Mouse (Mus musculus) embryonic facial prominence, embryonic 12.5 days (tissue): ENCODE measurements around the gene Olfr430. TPM values are rescaled to one million over a fixed set of nuclear protein-coding genes. Genes with fewer than 3 reads are reported as not detected.
"Not testable (repeated sequence)": the region's sequence is repeated elsewhere in the genome, so short reads cannot be mapped to it uniquely, and the experiment has no call there.

Source experiments
- ATAC-seq: fragments of 200-750 bp; cut with Nextera tagmentation; 2 replicates; pipeline ENCODE4 v1.8.0; 2017; ENCODE audit not compliant: insufficient number of reproducible peaks, insufficient read depth, low FRiP score, low TSS enrichment
- H3K27ac ChIP-seq: fragments of 300-500 bp; sonication (generic); 2 replicates; pipeline ENCODE4 v1.5.1; 2016; ENCODE audit warnings: mild to moderate bottlenecking
- H3K27me3 ChIP-seq: fragments of 300-500 bp; sonication (generic); 2 replicates; pipeline ENCODE4 v1.6.1; 2016; ENCODE audit warnings: mild to moderate bottlenecking, moderate library complexity
- H3K36me3 ChIP-seq: fragments of 300-500 bp; sonication (generic); 2 replicates; pipeline ENCODE4 v1.6.1; 2016; ENCODE audit warnings: mild to moderate bottlenecking
- H3K4me1 ChIP-seq: fragments of 300-500 bp; sonication (generic); 2 replicates; pipeline ENCODE4 v1.6.1; 2016
- H3K4me2 ChIP-seq: fragments of 300-500 bp; sonication (generic); replicated peaks from 2 replicates; pipeline ENCODE4 v1.6.1; 2016; ENCODE audit warnings: mild to moderate bottlenecking, moderate library complexity
- H3K4me3 ChIP-seq: fragments of 300-500 bp; sonication (generic); 2 replicates; pipeline ENCODE4 v1.5.1; 2016; ENCODE audit warnings: mild to moderate bottlenecking
- H3K9ac ChIP-seq: fragments of 300-500 bp; sonication (generic); 2 replicates; pipeline ENCODE4 v1.6.1; 2016; ENCODE audit warnings: mild to moderate bottlenecking, moderate library complexity
- H3K9me3 ChIP-seq: fragments of 300-500 bp; sonication (generic); 2 replicates; pipeline ENCODE4 v1.6.1; 2016; ENCODE audit warnings: mild to moderate bottlenecking, moderate library complexity
- WGBS: fragments of 180-500 bp; shearing (Covaris S2); methylation state at CpG from one replicate; pipeline ENCODE4 v1.1.7; 2016; 5-methylcytosine and 5-hydroxymethylcytosine counted together
- polyA plus RNA-seq: library from polyadenylated mRNA; unstranded; fragments of >200 nt; fragmentation: Nextera tagmentation; extraction: Ambion mirVana; gene quantifications from 2 replicates; pipeline ENCODE4 v1.2.1, GENCODE M21; 2016

Gene Olfr430
- 0.09 TPM in 1 of 2 replicates, not detected in the other for polyA plus RNA-seq

- Histone ChIP-seq H3K27ac (no peak within 1 kb of the TSS), H3K27me3 (no peaks in the 10 kb centered on the region), H3K4me3 (no peak within 1 kb of the TSS), H3K4me1 (no peaks in the 10 kb centered on the region), H3K36me3 (no peaks in the 10 kb centered on the region), H3K9me3 (no peaks in the 10 kb centered on the region), H3K4me2 (no peak within 1 kb of the TSS), H3K9ac (no peak within 1 kb of the TSS)
- no peak for ATAC-seq
- WGBS = 82% methylated on average over 3 of the region's 3 CpGs
These were observed at the start of gene Olfr430 for GRCm38 (mm10) chr1:174066305-174066704. Gene Olfr430 (plus strand): TSS chr1:174066605.

DNA sequence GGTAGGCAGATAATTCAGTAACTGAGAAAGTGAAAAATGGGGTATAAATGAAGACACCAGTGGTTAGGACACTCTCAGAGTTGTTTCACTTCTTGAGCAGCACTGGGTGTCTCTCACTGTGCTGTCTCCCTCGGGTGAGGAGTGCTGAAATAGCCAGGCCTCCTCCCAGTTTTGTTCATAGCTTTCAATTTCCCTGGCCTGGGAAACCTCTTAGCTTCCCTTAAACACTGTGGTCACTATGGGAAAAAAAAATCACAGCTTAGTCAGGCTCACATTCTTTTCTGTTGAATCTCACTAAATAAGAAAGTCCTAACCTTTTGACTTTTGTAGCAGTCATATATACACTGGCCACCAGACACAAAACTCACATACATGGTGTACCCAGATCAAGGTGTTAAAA is 34.7 kb upstream of the Olfr430 start, which contains the start of gene Ifi205:
Gene Ifi205, minus strand, starts transcription at position 113 of the 400 bp plus-strand sequence.
- Histone ChIP-seq H3K27ac (no peak within 1 kb of the TSS), H3K4me3 (no peak within 1 kb of the TSS), H3K9me3 (no peaks in the 10 kb centered on the region), H3K36me3 (no peaks in the 10 kb centered on the region), H3K27me3 (no peaks in the 10 kb centered on the region), H3K4me2 (no peak within 1 kb of the TSS), H3K4me1 (no peaks in the 10 kb centered on the region), H3K9ac (no peak within 1 kb of the TSS)
- whole genome bisulfite sequencing = 30% methylated on average over 1 of the region's 1 CpGs
- ATAC-seq = no peak

DNA sequence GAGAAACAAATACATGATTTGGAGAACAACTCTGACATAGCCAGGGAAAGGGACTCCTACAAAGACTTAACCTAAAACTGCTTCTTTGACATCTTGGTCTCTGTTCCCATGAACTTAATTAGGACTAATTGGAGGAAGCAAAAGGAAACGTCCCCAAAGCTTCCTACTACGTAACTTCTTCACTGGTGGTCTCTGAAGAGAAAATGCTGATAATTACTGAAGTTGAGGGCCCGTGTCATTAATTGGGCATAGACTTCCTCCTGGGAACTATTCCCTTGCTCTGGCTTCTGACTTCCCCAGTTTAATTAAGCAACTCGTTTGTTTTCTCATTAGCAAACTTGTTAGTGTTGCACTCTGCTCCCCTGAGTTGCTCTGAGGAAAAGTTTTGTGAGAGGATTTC is 30.6 kb upstream of the Olfr430 start:
- WGBS = 41% methylated on average over 4 of the region's 4 CpGs
- Histone ChIP-seq H3K4me2 (no peak overlapping the region), H3K4me3 (no peak overlapping the region), H3K36me3 (no peaks in the 10 kb centered on the region), H3K9me3 (no peaks in the 10 kb centered on the region), H3K27me3 (no peaks in the 10 kb centered on the region), H3K9ac (no peak overlapping the region), H3K4me1 (no peaks in the 10 kb centered on the region), H3K27ac (no peak overlapping the region)
- ATAC-seq = no peak

DNA sequence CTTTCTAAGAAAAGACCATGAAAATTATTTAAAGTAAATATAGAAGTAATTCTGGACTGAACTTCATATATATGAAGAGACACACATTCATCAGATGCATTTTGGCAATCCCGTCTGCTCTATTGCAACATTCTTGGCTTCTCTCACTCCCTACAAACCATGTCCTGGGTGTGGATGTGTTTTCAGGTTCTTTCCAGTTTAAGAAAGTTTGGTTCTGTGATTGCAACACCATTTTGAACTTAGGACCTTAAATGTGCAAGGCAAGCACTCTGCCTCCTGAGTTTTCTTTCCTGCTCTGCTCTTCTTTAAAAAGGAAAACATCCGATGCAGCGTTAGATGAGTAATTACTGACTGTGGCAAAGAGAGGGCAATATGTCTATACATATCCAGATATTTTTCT is 27.9 kb upstream of the Olfr430 start:
- Histone ChIP-seq H3K27ac (no peak overlapping the region), H3K9me3 (no peaks in the 10 kb centered on the region), H3K36me3 (no peaks in the 10 kb centered on the region), H3K4me3 (no peak overlapping the region), H3K4me2 (no peak overlapping the region), H3K9ac (no peak overlapping the region), H3K27me3 (no peaks in the 10 kb centered on the region), H3K4me1 (no peaks in the 10 kb centered on the region)
- WGBS = 85% methylated on average over 3 of the region's 3 CpGs
- ATAC-seq = no peak

DNA sequence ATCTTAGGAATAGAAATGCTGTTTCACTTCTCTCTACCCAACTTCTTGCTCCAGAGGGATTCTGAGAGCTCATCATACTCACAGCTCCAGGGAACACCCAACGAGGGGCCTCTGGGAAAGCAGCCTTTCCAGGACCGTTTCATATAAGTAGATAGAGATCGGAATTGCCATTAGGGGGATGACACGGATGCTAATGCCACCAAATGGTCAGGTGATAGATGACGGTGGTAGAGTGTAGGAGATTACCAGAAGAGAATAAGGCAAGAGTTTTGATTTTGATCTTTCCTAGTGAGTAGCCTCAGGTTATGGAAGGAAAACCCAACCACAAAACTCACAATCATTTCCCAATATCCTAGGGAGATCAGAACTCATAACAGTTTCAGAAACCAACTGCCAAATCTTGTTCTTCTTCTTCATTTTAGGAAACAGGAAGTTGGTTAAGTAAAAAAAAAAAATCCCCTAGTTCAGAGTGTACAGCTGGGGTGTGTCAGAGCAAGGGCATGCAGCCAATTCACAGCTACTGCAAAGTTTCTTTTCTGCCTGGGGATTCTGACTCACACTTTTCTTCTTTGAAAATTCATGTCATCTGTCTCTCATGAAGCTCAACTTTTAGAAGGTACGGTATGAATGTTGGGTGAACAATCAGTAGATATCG is 25.8 kb upstream of the Olfr430 start, which contains the start of gene Olfr433:
Gene Olfr433, plus strand, starts transcription at position 183 of the 655 bp plus-strand sequence.
- no peak within 1 kb of the TSS for H3K9ac ChIP-seq
- no peaks in the 10 kb centered on the region for H3K27me3 ChIP-seq
- no peak within 1 kb of the TSS for H3K4me3 ChIP-seq
- H3K27ac ChIP-seq = no peak within 1 kb of the TSS
- no peaks in the 10 kb centered on the region for H3K9me3 ChIP-seq
- no peaks in the 10 kb centered on the region for H3K36me3 ChIP-seq
- H3K4me2 ChIP-seq = no peak within 1 kb of the TSS
- ATAC-seq = no peak
- H3K4me1 ChIP-seq = no peaks in the 10 kb centered on the region
- WGBS = 83% methylated on average over 7 of the region's 7 CpGs

GRCm38 (mm10) chr1:174042091-174042884 is 24.1 kb upstream of the Olfr430 start:
- not testable (repeated sequence) for H3K27ac ChIP-seq, H3K27me3 ChIP-seq, ATAC-seq, H3K9ac ChIP-seq, H3K9me3 ChIP-seq, H3K4me2 ChIP-seq, H3K36me3 ChIP-seq, H3K4me3 ChIP-seq, H3K4me1 ChIP-seq
- 88% methylated on average over 12 of the region's 12 CpGs for WGBS

DNA sequence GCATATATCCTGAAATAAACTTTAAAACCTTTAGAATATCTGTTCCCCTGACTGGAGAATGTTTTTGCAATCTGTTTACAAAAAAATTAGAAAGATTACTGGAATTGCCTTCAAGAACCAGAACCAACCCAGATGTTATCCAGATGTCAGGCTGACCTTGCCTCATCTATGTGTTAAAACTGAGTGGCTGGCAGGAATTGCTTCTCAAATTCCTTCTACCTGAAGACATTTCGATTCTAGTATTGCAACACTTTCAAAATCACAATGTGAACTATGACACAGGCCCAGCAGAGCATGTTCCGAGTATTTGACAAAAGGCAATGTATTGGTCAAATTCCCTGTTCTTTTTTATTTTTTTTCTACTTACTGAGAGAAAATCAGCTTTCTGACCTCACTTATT is 22.0 kb upstream of the Olfr430 start:
- Histone ChIP-seq H3K9ac (no peak overlapping the region), H3K4me3 (no peak overlapping the region), H3K27ac (no peak overlapping the region), H3K4me2 (no peak overlapping the region), H3K4me1 (no peaks in the 10 kb centered on the region), H3K9me3 (no peaks in the 10 kb centered on the region), H3K36me3 (no peaks in the 10 kb centered on the region), H3K27me3 (no peaks in the 10 kb centered on the region)
- 53% methylated on average over 2 of the region's 2 CpGs for WGBS
- no peak for ATAC-seq

DNA sequence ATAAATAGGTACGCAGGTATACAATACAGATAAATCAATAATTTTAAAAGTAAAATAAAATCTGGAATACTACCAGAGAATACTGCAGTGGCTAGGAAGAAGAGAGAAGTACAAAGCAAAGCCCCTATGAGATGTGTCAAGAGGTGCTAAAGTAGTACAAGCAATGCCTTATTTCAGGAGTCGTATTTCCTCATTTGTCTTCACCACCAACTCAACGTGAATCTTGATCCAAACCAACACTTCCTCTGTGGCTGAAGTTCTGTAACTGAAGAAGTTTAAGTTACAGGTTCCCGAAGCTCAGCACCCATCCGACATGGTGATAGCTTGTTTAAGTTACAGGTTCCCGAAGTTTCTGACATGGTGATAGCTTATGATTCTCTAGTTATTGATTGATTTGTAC is 18.2 kb upstream of the Olfr430 start:
- H3K4me2 ChIP-seq, H3K9me3 ChIP-seq, H3K4me1 ChIP-seq, ATAC-seq, H3K9ac ChIP-seq, H3K36me3 ChIP-seq, H3K27me3 ChIP-seq, H3K27ac ChIP-seq, H3K4me3 ChIP-seq: not testable (repeated sequence)
- WGBS = 85% methylated on average over 6 of the region's 6 CpGs

DNA sequence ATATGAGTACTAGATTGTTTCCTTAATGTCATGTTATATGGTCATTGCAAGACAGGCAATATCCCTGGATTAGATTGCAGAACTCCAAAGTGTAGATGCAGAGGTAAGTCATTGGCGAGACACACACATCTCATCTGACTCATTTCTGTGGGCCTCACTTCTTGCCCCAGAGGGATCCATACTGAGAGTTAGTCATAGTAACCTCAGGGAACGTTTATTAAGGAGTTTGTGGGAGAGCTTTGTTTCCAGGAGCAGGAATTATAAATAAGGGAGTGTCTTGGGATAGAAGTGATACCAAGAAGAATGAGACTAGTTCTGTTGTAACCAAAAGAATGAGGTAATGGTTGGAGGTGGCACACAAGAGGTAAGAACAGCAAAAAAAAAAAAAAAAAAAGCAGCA is 17.5 kb upstream of the Olfr430 start, which contains the start of gene Olfr432:
Gene Olfr432, plus strand, starts transcription at position 313 of the 400 bp plus-strand sequence.
- Histone ChIP-seq H3K27me3 (no peaks in the 10 kb centered on the region), H3K4me2 (no peak within 1 kb of the TSS), H3K36me3 (no peaks in the 10 kb centered on the region), H3K4me3 (no peak within 1 kb of the TSS), H3K9ac (no peak within 1 kb of the TSS), H3K4me1 (no peaks in the 10 kb centered on the region), H3K27ac (no peak within 1 kb of the TSS), H3K9me3 (no peaks in the 10 kb centered on the region)
- 73% methylated on average over 2 of the region's 2 CpGs for WGBS
- no peak for ATAC-seq

GRCm38 (mm10) chr1:174049357-174049756 is 17.0 kb upstream of the Olfr430 start:
- 64% methylated on average over 4 of the region's 4 CpGs for WGBS

GRCm38 (mm10) chr1:174050532-174050931 is 15.9 kb upstream of the Olfr430 start:
- no peaks in the 10 kb centered on the region for H3K4me1 ChIP-seq
- 91% methylated on average over 4 of the region's 4 CpGs for WGBS
- no peak overlapping the region for H3K4me3 ChIP-seq
- ATAC-seq = no peak
- H3K9me3 ChIP-seq = no peaks in the 10 kb centered on the region
- H3K9ac ChIP-seq = no peak overlapping the region
- H3K27ac ChIP-seq = no peak overlapping the region
- H3K27me3 ChIP-seq = no peaks in the 10 kb centered on the region
- H3K36me3 ChIP-seq = no peaks in the 10 kb centered on the region
- H3K4me2 ChIP-seq = no peak overlapping the region

More at GRCm38 (mm10) chr1:174049357-174049756, 17.0 kb upstream of the Olfr430 start:
- ATAC-seq, H3K27me3 ChIP-seq, H3K9me3 ChIP-seq, H3K36me3 ChIP-seq, H3K4me1 ChIP-seq, H3K4me3 ChIP-seq, H3K27ac ChIP-seq, H3K4me2 ChIP-seq, H3K9ac ChIP-seq: not testable (repeated sequence)

DNA sequence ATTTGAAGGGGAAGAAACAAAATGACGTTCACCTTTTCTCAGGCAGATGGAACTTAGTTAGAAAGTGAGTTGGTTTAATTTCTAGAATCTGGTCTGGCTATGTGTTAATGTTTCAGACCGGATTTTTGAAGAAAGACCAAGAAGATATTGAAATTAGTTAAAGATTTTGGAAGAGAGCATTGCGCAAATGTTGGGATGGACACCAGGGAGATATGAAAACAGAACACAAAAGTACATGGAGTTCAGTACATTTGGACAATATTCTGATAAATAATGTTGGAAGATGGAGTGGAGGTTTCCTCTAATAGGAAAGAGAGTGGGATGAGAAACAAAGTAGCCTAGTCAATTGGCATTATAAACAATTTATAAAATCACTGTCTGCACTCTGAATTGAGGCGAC is 14.9 kb upstream of the Olfr430 start:
- WGBS = 78% methylated on average over 4 of the region's 4 CpGs
- Histone ChIP-seq H3K4me1 (no peaks in the 10 kb centered on the region), H3K36me3 (no peaks in the 10 kb centered on the region), H3K9me3 (no peaks in the 10 kb centered on the region), H3K27ac (no peak overlapping the region), H3K9ac (no peak overlapping the region), H3K4me2 (no peak overlapping the region), H3K4me3 (no peak overlapping the region), H3K27me3 (no peaks in the 10 kb centered on the region)
- no peak for ATAC-seq
